Mouse (Mus musculus): Measurements from ENCODE around the gene Lypd6. TPM values are rescaled to one million over a fixed set of nuclear protein-coding genes. Genes with fewer than 3 reads are reported as not detected.

The Lypd6 gene
- total and polyA plus RNA-seq, 2 experiments from 2014 or later: 0.52 TPM; not detected in 1

DNA sequence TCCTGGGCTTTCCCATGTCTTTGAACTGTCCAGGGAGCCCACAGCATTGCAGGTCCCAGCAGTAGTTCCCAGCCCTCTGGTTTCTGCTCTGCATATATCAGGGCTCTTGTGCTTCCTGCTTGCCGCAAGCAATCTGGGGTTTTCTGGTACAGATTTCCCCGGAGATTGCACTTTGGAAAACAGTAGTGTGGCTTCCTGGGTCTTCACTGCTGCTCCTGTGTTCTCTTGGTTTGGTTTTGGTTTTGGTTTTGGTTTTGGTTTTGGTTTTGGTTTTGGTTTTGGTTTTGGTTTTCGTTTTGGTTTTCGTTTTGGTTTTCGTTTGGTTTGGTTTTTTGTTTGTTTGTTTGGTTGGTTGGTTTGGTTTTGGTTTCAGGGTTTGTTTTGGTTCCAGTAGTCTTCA is 99.9 kb downstream of the Lypd6 start:
- Histone ChIP-seq H3K4me1 (ENCODE audit: control insufficient read depth, insufficient read depth) (no peaks in the 10 kb centered on the region), H3K27me3 (ENCODE audit: control insufficient read depth, insufficient read depth, low read length) (no peaks in the 10 kb centered on the region), H3K9me3 (replicated peaks; ENCODE audit: control insufficient read depth, low read length) (no peaks in the 10 kb centered on the region), H3K27ac (ENCODE audit: low read depth) (no peak overlapping the region), H3K4me3 (ENCODE audit: low read depth, low read length) (no peak overlapping the region), H3K9ac (replicated peaks; ENCODE audit: low read depth, low read length) (no peak overlapping the region), H3K4me2 (ENCODE audit: low read depth, low read length) (no peak overlapping the region), H3K36me3 (replicated peaks; ENCODE audit: control insufficient read depth, insufficient read depth, low read length) (no peaks in the 10 kb centered on the region)
- TF ChIP-seq CTCF (IDR thresholded peaks at IDR 0.05; ENCODE audit: low read depth): no peak
- no peak for TF ChIP-seq EP300 (IDR thresholded peaks at IDR 0.05; ENCODE audit: low read depth)
- no peak for DNase-seq (ENCODE audit: low spot score)
- 65% methylated on average over 5 of the region's 5 CpGs for WGBS
- no peak for ATAC-seq (ENCODE audit: insufficient read depth, low read depth)

GRCm38 (mm10) chr2:50173730-50174528 is 107.7 kb downstream of the Lypd6 start:
- Histone ChIP-seq H3K4me3 (ENCODE audit: low read depth, low read length) (no peak overlapping the region), H3K9me3 (replicated peaks; ENCODE audit: control insufficient read depth, low read length) (no peaks in the 10 kb centered on the region), H3K4me2 (ENCODE audit: low read depth, low read length) (no peak overlapping the region), H3K9ac (replicated peaks; ENCODE audit: low read depth, low read length) (no peak overlapping the region), H3K27me3 (ENCODE audit: control insufficient read depth, insufficient read depth, low read length) (no peaks in the 10 kb centered on the region), H3K27ac (ENCODE audit: low read depth) (no peak overlapping the region), H3K4me1 (ENCODE audit: control insufficient read depth, insufficient read depth) (peaks cover 7% of the 10 kb centered on the region; the same call in 1 of the 2 replicates), H3K36me3 (replicated peaks; ENCODE audit: control insufficient read depth, insufficient read depth, low read length) (no peaks in the 10 kb centered on the region)
- no peak for DNase-seq (ENCODE audit: low spot score)
- ATAC-seq (ENCODE audit: insufficient read depth, low read depth): no peak
- TF ChIP-seq CTCF (IDR thresholded peaks at IDR 0.05; ENCODE audit: low read depth) (no peak), EP300 (IDR thresholded peaks at IDR 0.05; ENCODE audit: low read depth) (no peak)
- WGBS: 83% methylated on average over 12 of the region's 12 CpGs

DNA sequence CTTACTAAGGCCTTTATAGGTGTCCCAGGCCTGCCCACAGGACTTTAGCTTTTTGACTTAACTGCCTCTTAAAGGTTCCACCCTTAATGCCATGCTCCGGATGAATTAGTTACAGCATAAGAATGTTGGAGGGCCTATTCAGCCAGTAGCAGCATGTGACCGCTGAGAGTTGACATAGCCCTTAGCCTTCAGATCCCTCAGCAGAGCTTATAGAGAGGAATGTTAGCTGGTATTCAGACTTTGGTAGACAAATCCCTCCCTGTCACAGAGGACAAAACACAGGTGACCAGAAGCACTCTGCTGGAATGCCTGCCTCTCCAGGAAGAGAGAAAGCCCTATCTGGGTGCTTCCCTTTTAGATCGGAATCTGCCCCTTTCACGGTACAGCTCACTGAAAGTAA is 109.5 kb downstream of the Lypd6 start:
- WGBS: 26% methylated on average over 4 of the region's 4 CpGs
- Histone ChIP-seq H3K4me1 (ENCODE audit: control insufficient read depth, insufficient read depth) (peaks cover 7% of the 10 kb centered on the region; the same call in 1 of the 2 replicates), H3K4me2 (ENCODE audit: low read depth, low read length) (no peak overlapping the region), H3K36me3 (replicated peaks; ENCODE audit: control insufficient read depth, insufficient read depth, low read length) (no peaks in the 10 kb centered on the region), H3K9ac (replicated peaks; ENCODE audit: low read depth, low read length) (no peak overlapping the region), H3K27me3 (ENCODE audit: control insufficient read depth, insufficient read depth, low read length) (no peaks in the 10 kb centered on the region), H3K4me3 (ENCODE audit: low read depth, low read length) (no peak overlapping the region), H3K27ac (ENCODE audit: low read depth) (no peak overlapping the region), H3K9me3 (replicated peaks; ENCODE audit: control insufficient read depth, low read length) (no peaks in the 10 kb centered on the region)
- ATAC-seq (ENCODE audit: insufficient read depth, low read depth) (peak; percentile 77), DNase-seq (ENCODE audit: low spot score) (peak; percentile 40)
- TF ChIP-seq CTCF (IDR thresholded peaks at IDR 0.05; ENCODE audit: low read depth) (no peak), EP300 (IDR thresholded peaks at IDR 0.05; ENCODE audit: low read depth) (no peak)

- 84% methylated on average over 5 of the region's 5 CpGs for WGBS
- no peak for DNase-seq (ENCODE audit: low spot score)
- TF ChIP-seq EP300 (IDR thresholded peaks at IDR 0.05; ENCODE audit: low read depth): no peak
- no peak for TF ChIP-seq CTCF (IDR thresholded peaks at IDR 0.05; ENCODE audit: low read depth)
Measured at GRCm38 (mm10) chr2:50179164-50179563, 112.9 kb downstream of the Lypd6 start.

GRCm38 (mm10) chr2:50180423-50180822 is 114.2 kb downstream of the Lypd6 start:
- H3K4me1 ChIP-seq (ENCODE audit: control insufficient read depth, insufficient read depth): peaks cover 4% of the 10 kb centered on the region; the same call in 1 of the 2 replicates
- H3K27me3 ChIP-seq (ENCODE audit: control insufficient read depth, insufficient read depth, low read length): no peaks in the 10 kb centered on the region
- H3K9ac ChIP-seq (replicated peaks; ENCODE audit: low read depth, low read length): no peak overlapping the region
- no peak overlapping the region for H3K4me2 ChIP-seq (ENCODE audit: low read depth, low read length)
- H3K27ac ChIP-seq (ENCODE audit: low read depth): no peak overlapping the region
- WGBS: 96% methylated on average over 3 of the region's 3 CpGs
- no peaks in the 10 kb centered on the region for H3K9me3 ChIP-seq (replicated peaks; ENCODE audit: control insufficient read depth, low read length)
- TF ChIP-seq EP300 (IDR thresholded peaks at IDR 0.05; ENCODE audit: low read depth) (no peak), CTCF (IDR thresholded peaks at IDR 0.05; ENCODE audit: low read depth) (no peak)
- no peak for DNase-seq (ENCODE audit: low spot score)
- no peaks in the 10 kb centered on the region for H3K36me3 ChIP-seq (replicated peaks; ENCODE audit: control insufficient read depth, insufficient read depth, low read length)
- no peak overlapping the region for H3K4me3 ChIP-seq (ENCODE audit: low read depth, low read length)
- ATAC-seq (ENCODE audit: insufficient read depth, low read depth): no peak

More at GRCm38 (mm10) chr2:50179164-50179563, 112.9 kb downstream of the Lypd6 start:
- H3K36me3 ChIP-seq (replicated peaks; ENCODE audit: control insufficient read depth, insufficient read depth, low read length): no peaks in the 10 kb centered on the region
- no peaks in the 10 kb centered on the region for H3K9me3 ChIP-seq (replicated peaks; ENCODE audit: control insufficient read depth, low read length)
- ATAC-seq (ENCODE audit: insufficient read depth, low read depth): no peak
- peaks cover 7% of the 10 kb centered on the region; the same call in 1 of the 2 replicates for H3K4me1 ChIP-seq (ENCODE audit: control insufficient read depth, insufficient read depth)
- no peak overlapping the region for H3K4me3 ChIP-seq (ENCODE audit: low read depth, low read length)
- H3K27ac ChIP-seq (ENCODE audit: low read depth): no peak overlapping the region
- no peaks in the 10 kb centered on the region for H3K27me3 ChIP-seq (ENCODE audit: control insufficient read depth, insufficient read depth, low read length)
- no peak overlapping the region for H3K4me2 ChIP-seq (ENCODE audit: low read depth, low read length)
- H3K9ac ChIP-seq (replicated peaks; ENCODE audit: low read depth, low read length): no peak overlapping the region
